Mouse (Mus musculus): ENCODE data around the gene Vax1.

DNA sequence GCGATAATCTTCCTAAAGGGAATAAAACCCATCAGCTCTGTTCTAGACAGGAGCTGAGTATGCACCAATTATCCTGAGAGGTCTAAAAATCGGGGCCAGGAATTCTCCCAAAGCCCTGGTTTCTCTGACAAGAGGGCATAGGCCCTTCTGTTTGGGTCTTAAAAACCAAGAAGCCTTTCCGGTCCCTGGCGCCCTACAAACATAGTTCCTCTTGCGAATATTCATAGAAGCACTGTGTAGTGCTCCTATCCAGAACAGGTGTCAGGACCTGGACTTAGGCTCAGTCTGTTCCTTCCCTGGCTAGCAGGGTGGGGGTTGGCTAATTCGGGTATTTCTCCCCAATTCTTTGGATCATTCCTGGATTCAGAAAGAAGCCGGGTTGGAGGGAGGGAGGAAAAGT lies 4.3 kb downstream of the Vax1 start:
- no peak for TF ChIP-seq CTCF (IDR thresholded peaks at IDR 0.05; ENCODE audit: extremely low read depth, insufficient read length, insufficient replicate concordance, low read depth, low read length)
- TF ChIP-seq POLR2A (IDR thresholded peaks at IDR 0.05; ENCODE audit: low read depth, low read length), result no peak
